Mouse (Mus musculus): ENCODE measurements at regions not wholly inside any gene's neighbourhood (a gene's known extent, or its start where the extent isn't known, plus 50 kb on each side); places are given as distances from the start of the nearest gene placed in this dataset.

GRCm38 (mm10) chr1:127009699-127010098 is 179.1 kb upstream of the Nckap5 start:
- no peaks in the 10 kb centered on the region for H3K27me3 ChIP-seq
- H3K4me3 ChIP-seq (replicated peaks): no peak overlapping the region
- no peak overlapping the region for H3K9ac ChIP-seq (replicated peaks)
- no peak overlapping the region for H3K27ac ChIP-seq
- H3K36me3 ChIP-seq: no peaks in the 10 kb centered on the region
- no peaks in the 10 kb centered on the region for H3K9me3 ChIP-seq
- peaks cover 3% of the 10 kb centered on the region; the same call in 1 of the 2 replicates for H3K4me1 ChIP-seq (replicated peaks)
- ATAC-seq (ENCODE audit: insufficient number of reproducible peaks, insufficient read depth, low FRiP score, low TSS enrichment, low read depth): no peak
- WGBS: 76% methylated on average over 4 of the region's 4 CpGs
- H3K4me2 ChIP-seq: no peak overlapping the region

GRCm38 (mm10) chr1:127001700-127002099 is 171.1 kb upstream of the Nckap5 start:
- WGBS: 22% methylated on average over 7 of the region's 7 CpGs
- no peaks in the 10 kb centered on the region for H3K36me3 ChIP-seq
- no peak overlapping the region for H3K4me3 ChIP-seq (replicated peaks)
- H3K4me2 ChIP-seq: peak overlapping the region; percentile 24; the same call in 1 of the 2 replicates
- H3K9ac ChIP-seq (replicated peaks): no peak overlapping the region
- peak; percentile 86 for ATAC-seq (ENCODE audit: insufficient number of reproducible peaks, insufficient read depth, low FRiP score, low TSS enrichment, low read depth)
- no peaks in the 10 kb centered on the region for H3K9me3 ChIP-seq
- no peaks in the 10 kb centered on the region for H3K27me3 ChIP-seq
- peak overlapping the region; percentile 86 for H3K27ac ChIP-seq
- H3K4me1 ChIP-seq (replicated peaks): peaks cover 24% of the 10 kb centered on the region

GRCm38 (mm10) chr1:126993061-126993640 is 162.6 kb upstream of the Nckap5 start:
- ATAC-seq (ENCODE audit: insufficient number of reproducible peaks, insufficient read depth, low FRiP score, low TSS enrichment, low read depth): peak; percentile 34
- WGBS: 69% methylated on average over 1 of the region's 1 CpGs
- Histone ChIP-seq H3K4me2 (no peak overlapping the region), H3K4me1 (replicated peaks) (peaks cover 5% of the 10 kb centered on the region; the same call in 1 of the 2 replicates), H3K9ac (replicated peaks) (no peak overlapping the region), H3K9me3 (no peaks in the 10 kb centered on the region), H3K4me3 (replicated peaks) (no peak overlapping the region), H3K27me3 (no peaks in the 10 kb centered on the region; the same call in 1 of the 2 replicates), H3K36me3 (no peaks in the 10 kb centered on the region), H3K27ac (no peak overlapping the region)

GRCm38 (mm10) chr1:126992441-126992840 is 161.8 kb upstream of the Nckap5 start:
- Histone ChIP-seq H3K4me1 (replicated peaks) (peaks cover 5% of the 10 kb centered on the region; the same call in 1 of the 2 replicates), H3K27me3 (no peaks in the 10 kb centered on the region; the same call in 1 of the 2 replicates), H3K9me3 (no peaks in the 10 kb centered on the region), H3K27ac (no peak overlapping the region), H3K4me2 (no peak overlapping the region), H3K36me3 (no peaks in the 10 kb centered on the region), H3K9ac (replicated peaks) (no peak overlapping the region), H3K4me3 (replicated peaks) (no peak overlapping the region)
- no peak for ATAC-seq (ENCODE audit: insufficient number of reproducible peaks, insufficient read depth, low FRiP score, low TSS enrichment, low read depth)
- WGBS: 48% methylated on average over 4 of the region's 4 CpGs

GRCm38 (mm10) chr1:126982805-126983204 is 152.2 kb upstream of the Nckap5 start:
- Histone ChIP-seq H3K27ac (no peak overlapping the region), H3K36me3 (no peaks in the 10 kb centered on the region), H3K9me3 (no peaks in the 10 kb centered on the region), H3K4me2 (no peak overlapping the region), H3K9ac (replicated peaks) (no peak overlapping the region), H3K4me3 (replicated peaks) (no peak overlapping the region), H3K4me1 (replicated peaks) (no peaks in the 10 kb centered on the region), H3K27me3 (no peaks in the 10 kb centered on the region)
- WGBS: 84% methylated on average over 5 of the region's 5 CpGs
- ATAC-seq (ENCODE audit: insufficient number of reproducible peaks, insufficient read depth, low FRiP score, low TSS enrichment, low read depth): no peak

- Histone ChIP-seq H3K27ac (no peak overlapping the region), H3K9ac (replicated peaks) (no peak overlapping the region), H3K4me3 (replicated peaks) (no peak overlapping the region), H3K4me2 (no peak overlapping the region), H3K9me3 (no peaks in the 10 kb centered on the region), H3K4me1 (replicated peaks) (no peaks in the 10 kb centered on the region), H3K36me3 (no peaks in the 10 kb centered on the region), H3K27me3 (no peaks in the 10 kb centered on the region)
- no peak for ATAC-seq (ENCODE audit: insufficient number of reproducible peaks, insufficient read depth, low FRiP score, low TSS enrichment, low read depth)
- WGBS: 93% methylated on average over 14 of the region's 14 CpGs
Observed at GRCm38 (mm10) chr1:126980311-126980710, 149.7 kb upstream of the Nckap5 start.

GRCm38 (mm10) chr1:126973871-126974270 is 143.3 kb upstream of the Nckap5 start:
- Histone ChIP-seq H3K9ac (replicated peaks) (no peak overlapping the region), H3K4me1 (replicated peaks) (no peaks in the 10 kb centered on the region), H3K27ac (no peak overlapping the region), H3K27me3 (no peaks in the 10 kb centered on the region), H3K4me2 (no peak overlapping the region), H3K36me3 (no peaks in the 10 kb centered on the region), H3K9me3 (no peaks in the 10 kb centered on the region), H3K4me3 (replicated peaks) (no peak overlapping the region)
- 72% methylated on average over 1 of the region's 1 CpGs for WGBS
- no peak for ATAC-seq (ENCODE audit: insufficient number of reproducible peaks, insufficient read depth, low FRiP score, low TSS enrichment, low read depth)

GRCm38 (mm10) chr1:126971777-126972421 is 141.3 kb upstream of the Nckap5 start:
- H3K4me1 ChIP-seq (replicated peaks): no peaks in the 10 kb centered on the region
- ATAC-seq (ENCODE audit: insufficient number of reproducible peaks, insufficient read depth, low FRiP score, low TSS enrichment, low read depth): no peak
- H3K4me3 ChIP-seq (replicated peaks): no peak overlapping the region
- no peaks in the 10 kb centered on the region for H3K27me3 ChIP-seq
- H3K36me3 ChIP-seq: no peaks in the 10 kb centered on the region
- no peak overlapping the region for H3K9ac ChIP-seq (replicated peaks)
- no peak overlapping the region for H3K27ac ChIP-seq
- no peaks in the 10 kb centered on the region for H3K9me3 ChIP-seq
- no peak overlapping the region for H3K4me2 ChIP-seq
- WGBS: 66% methylated on average over 10 of the region's 10 CpGs

GRCm38 (mm10) chr1:126971118-126971517 is 140.5 kb upstream of the Nckap5 start:
- ATAC-seq (ENCODE audit: insufficient number of reproducible peaks, insufficient read depth, low FRiP score, low TSS enrichment, low read depth): no peak
- H3K4me2 ChIP-seq: no peak overlapping the region
- no peak overlapping the region for H3K27ac ChIP-seq
- no peak overlapping the region for H3K9ac ChIP-seq (replicated peaks)
- no peaks in the 10 kb centered on the region for H3K9me3 ChIP-seq
- H3K4me3 ChIP-seq (replicated peaks): no peak overlapping the region
- no peaks in the 10 kb centered on the region for H3K4me1 ChIP-seq (replicated peaks)
- H3K36me3 ChIP-seq: no peaks in the 10 kb centered on the region
- 79% methylated on average over 1 of the region's 1 CpGs for WGBS
- no peaks in the 10 kb centered on the region for H3K27me3 ChIP-seq

- no peaks in the 10 kb centered on the region for H3K27me3 ChIP-seq
- no peak overlapping the region for H3K9ac ChIP-seq (replicated peaks)
- H3K4me1 ChIP-seq (replicated peaks): no peaks in the 10 kb centered on the region
- H3K36me3 ChIP-seq: no peaks in the 10 kb centered on the region
- H3K4me2 ChIP-seq: no peak overlapping the region
- H3K27ac ChIP-seq: no peak overlapping the region
- no peak for ATAC-seq (ENCODE audit: insufficient number of reproducible peaks, insufficient read depth, low FRiP score, low TSS enrichment, low read depth)
- H3K9me3 ChIP-seq: no peaks in the 10 kb centered on the region
- no peak overlapping the region for H3K4me3 ChIP-seq (replicated peaks)
Observed at GRCm38 (mm10) chr1:126966394-126966793, 135.8 kb upstream of the Nckap5 start.

- no peak for ATAC-seq (ENCODE audit: insufficient number of reproducible peaks, insufficient read depth, low FRiP score, low TSS enrichment, low read depth)
- H3K9me3 ChIP-seq: no peaks in the 10 kb centered on the region
- no peak overlapping the region for H3K27ac ChIP-seq
- H3K4me3 ChIP-seq (replicated peaks): no peak overlapping the region
- no peaks in the 10 kb centered on the region for H3K36me3 ChIP-seq
- no peak overlapping the region for H3K4me2 ChIP-seq
- H3K9ac ChIP-seq (replicated peaks): no peak overlapping the region
- no peaks in the 10 kb centered on the region for H3K27me3 ChIP-seq
- H3K4me1 ChIP-seq (replicated peaks): no peaks in the 10 kb centered on the region
- WGBS: 68% methylated on average over 12 of the region's 12 CpGs
Observed at GRCm38 (mm10) chr1:126955839-126956720, 125.5 kb upstream of the Nckap5 start.

All from limb, embryonic 12.5 days (tissue).